Mouse (Mus musculus) ovary, postnatal 10 days (tissue): ENCODE data around the gene Nfkbie.

Experiments used
- DNase-seq: peaks from one replicate; pipeline ENCODE4 v3.0.0; 2022; ENCODE audit warnings: low spot score

The Nfkbie gene

GRCm38 (mm10) chr17:45555452-45556106 is at the start of gene Nfkbie:
Nfkbie (plus strand) TSS chr17:45555703.
- peak; percentile 84 for DNase-seq

GRCm38 (mm10) chr17:45505941-45506465 is 49.5 kb upstream of the Nfkbie start:
- no peak for DNase-seq

- DNase-seq, result peak; percentile 92
Observed at GRCm38 (mm10) chr17:45506700-45507189, 48.8 kb upstream of the Nfkbie start, which contains the start of gene Aars2. Aars2 (plus strand) TSS chr17:45506841.

GRCm38 (mm10) chr17:45510871-45511270 is 44.6 kb upstream of the Nfkbie start:
- no peak for DNase-seq

- no peak for DNase-seq
Observed at GRCm38 (mm10) chr17:45511757-45512156, 43.7 kb upstream of the Nfkbie start.

- no peak for DNase-seq
Observed at GRCm38 (mm10) chr17:45515204-45515726, 40.2 kb upstream of the Nfkbie start.

- DNase-seq, result no peak
Observed at GRCm38 (mm10) chr17:45515806-45516205, 39.7 kb upstream of the Nfkbie start.

- peak; percentile 62 for DNase-seq
Observed at GRCm38 (mm10) chr17:45516488-45516887, 39.0 kb upstream of the Nfkbie start.

GRCm38 (mm10) chr17:45517135-45517534 is 38.4 kb upstream of the Nfkbie start:
- no peak for DNase-seq

- DNase-seq, result no peak
Observed at GRCm38 (mm10) chr17:45517549-45518215, 37.8 kb upstream of the Nfkbie start.

GRCm38 (mm10) chr17:45518766-45519475 is 36.6 kb upstream of the Nfkbie start:
- DNase-seq, result no peak

- DNase-seq, result no peak
Observed at GRCm38 (mm10) chr17:45520136-45520535, 35.4 kb upstream of the Nfkbie start.

- no peak for DNase-seq
Observed at GRCm38 (mm10) chr17:45523263-45523662, 32.2 kb upstream of the Nfkbie start, which contains the start of gene Tcte1. Tcte1 (plus strand) TSS chr17:45523434.

- no peak for DNase-seq
Observed at GRCm38 (mm10) chr17:45524961-45525360, 30.5 kb upstream of the Nfkbie start.

GRCm38 (mm10) chr17:45526571-45526970 is 28.9 kb upstream of the Nfkbie start:
- no peak for DNase-seq

GRCm38 (mm10) chr17:45530346-45530782 is 25.1 kb upstream of the Nfkbie start:
- DNase-seq, result no peak

GRCm38 (mm10) chr17:45532896-45533295 is 22.6 kb upstream of the Nfkbie start:
- no peak for DNase-seq

- DNase-seq, result no peak
Observed at GRCm38 (mm10) chr17:45536264-45536663, 19.2 kb upstream of the Nfkbie start.

- DNase-seq, result no peak
Observed at GRCm38 (mm10) chr17:45538394-45538793, 17.1 kb upstream of the Nfkbie start.

GRCm38 (mm10) chr17:45539664-45540063 is 15.8 kb upstream of the Nfkbie start:
- DNase-seq, result no peak

GRCm38 (mm10) chr17:45542129-45542528 is 13.4 kb upstream of the Nfkbie start:
- no peak for DNase-seq

GRCm38 (mm10) chr17:45542705-45543104 is 12.8 kb upstream of the Nfkbie start:
- no peak for DNase-seq
